Mouse (Mus musculus): ENCODE results near the gene Cby1.
A peak's percentile ranks its signal among the peaks of the same experiment; 100 is the strongest.

Gene Cby1

GRCm38 (mm10) chr15:79681973-79682372 lies 23.0 kb downstream of the Cby1 start:
- DNase-seq = no peak

GRCm38 (mm10) chr15:79683146-79683545 lies 24.1 kb downstream of the Cby1 start:
- no peak for DNase-seq

- DNase-seq = no peak
These were observed 24.9 kb downstream of the Cby1 start for GRCm38 (mm10) chr15:79683707-79684465.

GRCm38 (mm10) chr15:79684616-79685015 lies 25.6 kb downstream of the Cby1 start:
- peak; percentile 47 to 63 for DNase-seq

GRCm38 (mm10) chr15:79685141-79685641 lies 26.2 kb downstream of the Cby1 start:
- no peak for DNase-seq

- no peak for DNase-seq
These were observed 27.3 kb downstream of the Cby1 start for GRCm38 (mm10) chr15:79686046-79686869.

GRCm38 (mm10) chr15:79687175-79687574 lies 28.2 kb downstream of the Cby1 start:
- peak in 1 of 2 experiments; percentile 69 for DNase-seq

- DNase-seq = peak; percentile 98 to 99
These were observed 28.8 kb downstream of the Cby1 start, which contains the start of gene Josd1 for GRCm38 (mm10) chr15:79687646-79688267. Gene Josd1, minus strand, starts transcription at chr15:79687919.

GRCm38 (mm10) chr15:79688268-79688956 lies 29.4 kb downstream of the Cby1 start:
- no peak for DNase-seq

- no peak for DNase-seq
These were observed 30.8 kb downstream of the Cby1 start for GRCm38 (mm10) chr15:79689662-79690425.

GRCm38 (mm10) chr15:79690426-79691022 lies 31.5 kb downstream of the Cby1 start, which contains the start of gene Gtpbp1:
Gene Gtpbp1, plus strand, starts transcription at chr15:79690845.
- peak; percentile 98 to 99 for DNase-seq

GRCm38 (mm10) chr15:79691023-79691508 lies 32.1 kb downstream of the Cby1 start:
- DNase-seq = peak in 1 of 2 experiments; percentile 60

- DNase-seq = no peak
These were observed 33.3 kb downstream of the Cby1 start for GRCm38 (mm10) chr15:79692334-79692733.

- no peak for DNase-seq
These were observed 34.7 kb downstream of the Cby1 start for GRCm38 (mm10) chr15:79693740-79694139.

GRCm38 (mm10) chr15:79694512-79694911 lies 35.5 kb downstream of the Cby1 start:
- no peak for DNase-seq

- DNase-seq = no peak
These were observed 36.5 kb downstream of the Cby1 start for GRCm38 (mm10) chr15:79695516-79695915.

- DNase-seq = no peak
These were observed 37.5 kb downstream of the Cby1 start for GRCm38 (mm10) chr15:79696508-79696907.

GRCm38 (mm10) chr15:79697011-79697410 lies 38.0 kb downstream of the Cby1 start:
- DNase-seq = peak; percentile 62 to 74

GRCm38 (mm10) chr15:79697558-79698187 lies 38.7 kb downstream of the Cby1 start:
- DNase-seq = no peak

- no peak for DNase-seq
These were observed 47.7 kb downstream of the Cby1 start for GRCm38 (mm10) chr15:79706603-79707214.

Data from cerebellum, postnatal 14 days (tissue).